Mouse (Mus musculus): ENCODE results near the gene Gm9745. TPM values are rescaled to one million over a fixed set of nuclear protein-coding genes. Genes with fewer than 3 reads are reported as not detected.
"Not testable (repeated sequence)": the region's sequence is repeated elsewhere in the genome, so short reads cannot be mapped to it uniquely, and the experiment has no call there.

Gene Gm9745
- 0.08 TPM for polyA plus RNA-seq (2012; fragmentation: generic; extraction: Trizol)

- not testable (repeated sequence) for H3K36me3 ChIP-seq (ENCODE audit: control insufficient read depth, insufficient read depth); H3K27me3 ChIP-seq (ENCODE audit: control insufficient read depth, insufficient read depth, insufficient read length); H3K79me2 ChIP-seq (ENCODE audit: control insufficient read depth, insufficient read depth); H3ac ChIP-seq (ENCODE audit: control insufficient read depth, insufficient read length); H3K4me2 ChIP-seq (ENCODE audit: low read depth); H3K4me3 ChIP-seq
Observed at GRCm38 (mm10) chr13:8948131-8948530, at the start of gene Gm9745. Gm9745 (minus strand) TSS chr13:8948231.

DNA sequence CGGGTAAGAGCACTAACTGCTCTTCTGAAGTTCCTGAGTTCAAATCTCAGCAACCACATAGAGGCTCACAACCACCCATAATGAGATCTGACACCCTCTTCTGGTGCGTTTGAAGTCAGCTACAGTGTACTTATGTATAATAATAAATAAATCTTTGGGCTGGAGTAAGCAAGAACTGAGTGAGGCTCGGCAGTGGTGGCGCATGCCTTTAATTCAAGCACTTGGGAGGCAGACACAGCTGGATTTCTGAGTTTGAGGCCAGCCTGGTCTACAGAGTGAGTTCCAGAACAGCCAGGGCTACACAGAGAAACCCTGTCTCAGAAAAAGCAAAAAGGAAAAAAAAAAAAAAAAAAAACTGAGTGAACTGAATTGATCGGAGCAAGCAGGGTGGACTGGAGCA is 49.2 kb upstream of the Gm9745 start:
- not testable (repeated sequence) for H3K4me3 ChIP-seq; H3K27me3 ChIP-seq (ENCODE audit: control insufficient read depth, insufficient read depth, insufficient read length); H3ac ChIP-seq (ENCODE audit: control insufficient read depth, insufficient read length); H3K36me3 ChIP-seq (ENCODE audit: control insufficient read depth, insufficient read depth); H3K4me2 ChIP-seq (ENCODE audit: low read depth)
- peaks cover 36% of the 10 kb centered on the region for H3K79me2 ChIP-seq (ENCODE audit: control insufficient read depth, insufficient read depth)

GRCm38 (mm10) chr13:8995990-8996786 is 48.2 kb upstream of the Gm9745 start, which contains the start of gene Gtpbp4:
Gtpbp4 (minus strand) TSS chr13:8996083.
- Histone ChIP-seq H3K4me3 (peak within 1 kb of the TSS; percentile 100), H3K4me2 (ENCODE audit: low read depth) (peak within 1 kb of the TSS; percentile 95), H3K36me3 (ENCODE audit: control insufficient read depth, insufficient read depth) (peaks cover 2% of the 10 kb centered on the region), H3K79me2 (ENCODE audit: control insufficient read depth, insufficient read depth) (peaks cover 47% of the 10 kb centered on the region), H3ac (ENCODE audit: control insufficient read depth, insufficient read length) (peak within 1 kb of the TSS; percentile 13), H3K27me3 (ENCODE audit: control insufficient read depth, insufficient read depth, insufficient read length) (no peaks in the 10 kb centered on the region)
- TF ChIP-seq POLR2AphosphoS2 (IDR thresholded peaks at IDR 0.05; ENCODE audit: insufficient read length, low read depth) (peak; percentile 66), E2F4 (IDR thresholded peaks at IDR 0.05; ENCODE audit: insufficient read depth) (no peak), MAX (IDR thresholded peaks at IDR 0.05; ENCODE audit: low read depth) (peak; percentile 71), POLR2A (IDR thresholded peaks at IDR 0.05; ENCODE audit: insufficient read length, low read depth) (peak; percentile 63), SRF (IDR thresholded peaks at IDR 0.05; ENCODE audit: control insufficient read depth, insufficient read length, low read depth) (no peak), USF1 (IDR thresholded peaks at IDR 0.05; ENCODE audit: low read depth) (no peak), CEBPB (IDR thresholded peaks at IDR 0.05; ENCODE audit: insufficient read depth, poor library complexity, severe bottlenecking) (peak; percentile 66), MYOG (IDR thresholded peaks at IDR 0.05; ENCODE audit: control insufficient read depth in 1 of 3, insufficient read depth in 1 of 3, insufficient read length in 2 of 3, low read depth in 2 of 3) (peak in 1 of 3 experiments; percentile 30), TCF3 (IDR thresholded peaks at IDR 0.05; ENCODE audit: insufficient read length, low read depth) (no peak)

GRCm38 (mm10) chr13:8995159-8995989 is 47.3 kb upstream of the Gm9745 start:
- Histone ChIP-seq H3K4me3 (peak overlapping the region; percentile 100), H3K27me3 (ENCODE audit: control insufficient read depth, insufficient read depth, insufficient read length) (no peaks in the 10 kb centered on the region), H3K36me3 (ENCODE audit: control insufficient read depth, insufficient read depth) (peaks cover 10% of the 10 kb centered on the region), H3K79me2 (ENCODE audit: control insufficient read depth, insufficient read depth) (peaks cover 55% of the 10 kb centered on the region), H3K4me2 (ENCODE audit: low read depth) (peak overlapping the region; percentile 95), H3ac (ENCODE audit: control insufficient read depth, insufficient read length) (peak overlapping the region; percentile 13)
- TF ChIP-seq TCF3 (IDR thresholded peaks at IDR 0.05; ENCODE audit: insufficient read length, low read depth) (no peak), E2F4 (IDR thresholded peaks at IDR 0.05; ENCODE audit: insufficient read depth) (no peak), USF1 (IDR thresholded peaks at IDR 0.05; ENCODE audit: low read depth) (no peak), REST (IDR thresholded peaks at IDR 0.05; ENCODE audit: insufficient read depth, insufficient read length) (no peak)

DNA sequence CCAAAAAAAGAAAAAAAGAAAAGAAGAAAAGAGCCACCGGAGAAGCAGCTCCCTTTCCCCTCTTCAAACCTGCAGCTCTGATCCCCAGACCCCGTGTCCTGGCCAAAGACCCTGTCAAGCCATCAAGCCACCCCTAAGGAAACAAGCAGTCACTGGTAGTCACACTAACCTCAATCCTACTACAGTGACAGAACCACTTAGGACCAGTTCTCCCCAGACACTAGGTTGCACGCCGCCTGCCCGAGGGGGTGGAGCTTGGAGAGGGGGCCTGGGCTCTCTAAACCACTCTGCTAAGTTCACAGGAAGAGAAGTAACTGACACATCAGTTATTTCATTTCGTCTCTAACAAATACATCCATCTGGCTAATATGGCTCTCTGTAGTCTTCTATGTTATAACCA is 44.2 kb upstream of the Gm9745 start:
- Histone ChIP-seq H3K4me3 (no peak overlapping the region), H3K27me3 (ENCODE audit: control insufficient read depth, insufficient read depth, insufficient read length) (no peaks in the 10 kb centered on the region), H3K36me3 (ENCODE audit: control insufficient read depth, insufficient read depth) (peaks cover 25% of the 10 kb centered on the region), H3ac (ENCODE audit: control insufficient read depth, insufficient read length) (no peak overlapping the region), H3K79me2 (ENCODE audit: control insufficient read depth, insufficient read depth) (peaks cover 70% of the 10 kb centered on the region), H3K4me2 (ENCODE audit: low read depth) (no peak overlapping the region)
- TF ChIP-seq MYOG (IDR thresholded peaks at IDR 0.05; ENCODE audit: control insufficient read depth in 1 of 3, insufficient read depth in 1 of 3, insufficient read length in 2 of 3, low read depth in 2 of 3) (no peak), MAX (IDR thresholded peaks at IDR 0.05; ENCODE audit: low read depth) (no peak), E2F4 (IDR thresholded peaks at IDR 0.05; ENCODE audit: insufficient read depth) (no peak), POLR2AphosphoS2 (IDR thresholded peaks at IDR 0.05; ENCODE audit: insufficient read length, low read depth) (no peak), MYOD1 (IDR thresholded peaks at IDR 0.05; ENCODE audit: control insufficient read depth in 1 of 3, insufficient read length in 2 of 3, low read depth in 2 of 3) (no peak), USF1 (IDR thresholded peaks at IDR 0.05; ENCODE audit: low read depth) (no peak), CEBPB (IDR thresholded peaks at IDR 0.05; ENCODE audit: insufficient read depth, poor library complexity, severe bottlenecking) (no peak), TCF3 (IDR thresholded peaks at IDR 0.05; ENCODE audit: insufficient read length, low read depth) (no peak), REST (IDR thresholded peaks at IDR 0.05; ENCODE audit: insufficient read depth, insufficient read length) (no peak)
